Mouse (Mus musculus): ENCODE data around the gene Gm10282.

Gm10282 gene

GRCm38 (mm10) chr8:72323131-72323725 is 18.2 kb upstream of the Gm10282 start:
- no peak for DNase-seq

- DNase-seq = no peak
Measured at GRCm38 (mm10) chr8:72322471-72322889, 17.4 kb upstream of the Gm10282 start.

- no peak for DNase-seq
Measured at GRCm38 (mm10) chr8:72321635-72322441, 16.8 kb upstream of the Gm10282 start.

GRCm38 (mm10) chr8:72320803-72321583 is 15.9 kb upstream of the Gm10282 start:
- no peak for DNase-seq

- peak; percentile 40 for DNase-seq
Measured at GRCm38 (mm10) chr8:72319921-72320802, 15.1 kb upstream of the Gm10282 start.

- DNase-seq = no peak
Measured at GRCm38 (mm10) chr8:72319397-72319796, 14.3 kb upstream of the Gm10282 start.

- DNase-seq = peak; percentile 92
Measured at GRCm38 (mm10) chr8:72318801-72319322, 13.8 kb upstream of the Gm10282 start, which contains the start of gene Klf2. Gene Klf2 (plus strand): TSS chr8:72319033.

GRCm38 (mm10) chr8:72317741-72318301 is 12.8 kb upstream of the Gm10282 start:
- DNase-seq = no peak

- no peak for DNase-seq
Measured at GRCm38 (mm10) chr8:72316053-72316695, 11.1 kb upstream of the Gm10282 start.

- DNase-seq = no peak
Measured at GRCm38 (mm10) chr8:72312926-72313518, 8.0 kb upstream of the Gm10282 start.

- DNase-seq = peak; percentile 63
Measured at GRCm38 (mm10) chr8:72310849-72311506, 5.9 kb upstream of the Gm10282 start.

GRCm38 (mm10) chr8:72308276-72308675 is 3.2 kb upstream of the Gm10282 start:
- no peak for DNase-seq

GRCm38 (mm10) chr8:72306913-72307312 is 1.9 kb upstream of the Gm10282 start:
- no peak for DNase-seq

- DNase-seq = no peak
Measured at GRCm38 (mm10) chr8:72303633-72304032, 1.4 kb downstream of the Gm10282 start.

GRCm38 (mm10) chr8:72302986-72303612 is 2.0 kb downstream of the Gm10282 start:
- DNase-seq = no peak

- DNase-seq = no peak
Measured at GRCm38 (mm10) chr8:72301497-72301896, 3.6 kb downstream of the Gm10282 start.

GRCm38 (mm10) chr8:72300654-72301400 is 4.2 kb downstream of the Gm10282 start:
- DNase-seq = no peak

- DNase-seq = no peak
Measured at GRCm38 (mm10) chr8:72298928-72299327, 6.1 kb downstream of the Gm10282 start.

- no peak for DNase-seq
Measured at GRCm38 (mm10) chr8:72296561-72296960, 8.5 kb downstream of the Gm10282 start.

Data from right cerebral cortex, postnatal 14 days (tissue).